Mouse (Mus musculus) activated CD4-positive, CD25-positive, alpha-beta regulatory T cell, adult 4 months (primary cell): ENCODE measurements around the gene Ces1b. TPM values are rescaled to one million over a fixed set of nuclear protein-coding genes. Genes with fewer than 3 reads are reported as not detected.

Experiments used
- polyA plus RNA-seq, 2 experiments: library from polyadenylated mRNA; unstranded; fragments of 100-300 nt; shearing (Covaris generic); gene quantifications; one replicate each; pipeline ENCODE4 v1.2.1; 2017

The Ces1b gene
- polyA plus RNA-seq, 2 experiments from 2014 or later: not detected

Other genes with a start within 250 kb of the Ces1b start
- gene Lpcat2, start 224.7 kb downstream of the Ces1b start, polyA plus RNA-seq: under 1 TPM in 1 of 2 experiments, not detected in 1; 0.82 TPM
- not detected for gene Capns2, start 178.6 kb downstream of the Ces1b start, polyA plus RNA-seq
- not detected for gene Slc6a2, start 119.9 kb downstream of the Ces1b start, polyA plus RNA-seq
- not detected for gene Ces1a, start 31.8 kb downstream of the Ces1b start, polyA plus RNA-seq
- not detected for gene Ces1c, start 51.3 kb upstream of the Ces1b start, polyA plus RNA-seq
- gene Ces1d, start 117.8 kb upstream of the Ces1b start, polyA plus RNA-seq: not detected
- not detected for gene Ces1e, start 149.6 kb upstream of the Ces1b start, polyA plus RNA-seq
- gene Ces1f, start 199.7 kb upstream of the Ces1b start, polyA plus RNA-seq: not detected